Mouse (Mus musculus) neutrophil, adult 5-6 weeks (primary cell): ENCODE results near the gene P2ry6. TPM values are rescaled to one million over a fixed set of nuclear protein-coding genes. Genes with fewer than 3 reads are reported as not detected.

Experiments used
- ATAC-seq: fragments of 151-379, 151-347 bp; 2 replicates; pipeline ENCODE4 v1.8.0; 2017; ENCODE audit warnings: mild to moderate bottlenecking, moderate TSS enrichment; ENCODE audit not compliant: insufficient number of reproducible peaks, poor library complexity, low FRiP score, severe bottlenecking; ENCODE audit errors: extremely low read depth
- total RNA-seq: library from RNA; stranded (forward); fragments of 200-1000 nt; gene quantifications from 2 replicates; pipeline ENCODE4 v1.2.3, GENCODE M21; 2017

Gene P2ry6
- total RNA-seq, 1 experiment from 2014 or later, result 2.0 TPM

- peak; percentile 71 for ATAC-seq
Observed at GRCm38 (mm10) chr7:100991972-100992371, 17.5 kb upstream of the P2ry6 start.

DNA sequence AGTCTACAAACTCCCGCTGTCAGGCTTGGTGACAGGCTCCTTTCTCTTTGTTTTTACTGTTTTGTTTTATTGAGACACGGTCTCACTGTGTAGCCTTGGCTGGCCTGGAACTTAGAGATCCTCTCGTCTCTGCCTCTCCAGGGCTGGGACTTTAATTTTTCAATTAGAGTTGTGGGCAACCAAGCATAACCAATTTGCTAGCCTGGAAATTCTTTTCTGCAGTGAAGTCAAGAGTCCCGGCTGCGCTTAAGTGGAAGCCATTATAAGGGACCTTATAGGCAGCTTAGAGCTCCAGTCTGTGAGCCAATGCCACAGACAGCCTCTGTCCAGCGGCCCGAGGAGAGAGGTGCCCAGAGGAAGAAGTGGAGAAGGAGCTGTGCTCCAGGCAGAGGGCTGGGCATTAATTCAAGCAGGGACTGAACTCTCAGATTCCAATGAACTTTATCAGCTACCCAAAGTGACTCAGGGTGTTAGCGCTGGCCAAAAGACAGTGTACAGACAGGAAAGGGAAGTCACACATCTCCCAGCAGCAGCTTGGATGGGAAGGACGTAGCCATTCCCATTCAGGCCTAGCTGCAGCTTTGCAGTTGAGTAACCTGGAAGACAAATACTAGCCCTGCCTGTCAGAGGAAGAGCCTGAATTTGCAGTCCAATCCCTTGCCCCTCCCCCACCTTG lies 16.3 kb upstream of the P2ry6 start:
- no peak for ATAC-seq

DNA sequence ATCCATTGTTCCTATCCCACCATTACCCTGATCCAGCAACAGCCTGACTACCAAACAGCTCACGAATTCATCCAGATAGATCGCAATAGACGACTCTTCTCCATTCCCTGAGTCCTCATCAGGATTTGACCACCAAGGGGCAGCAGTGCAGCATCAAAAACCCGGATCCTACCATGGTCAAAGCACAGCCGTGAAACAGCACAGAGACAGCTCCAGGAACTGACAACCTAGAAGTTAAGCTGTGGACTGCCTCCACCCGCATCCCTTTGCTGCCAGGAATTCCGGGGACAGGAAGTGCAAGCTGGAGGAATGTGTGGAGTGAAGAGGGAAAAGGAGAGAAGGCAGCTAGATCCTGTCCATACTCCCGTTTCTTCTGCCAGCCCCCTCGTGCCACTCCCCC lies 13.6 kb upstream of the P2ry6 start:
- peak; percentile 82 for ATAC-seq

DNA sequence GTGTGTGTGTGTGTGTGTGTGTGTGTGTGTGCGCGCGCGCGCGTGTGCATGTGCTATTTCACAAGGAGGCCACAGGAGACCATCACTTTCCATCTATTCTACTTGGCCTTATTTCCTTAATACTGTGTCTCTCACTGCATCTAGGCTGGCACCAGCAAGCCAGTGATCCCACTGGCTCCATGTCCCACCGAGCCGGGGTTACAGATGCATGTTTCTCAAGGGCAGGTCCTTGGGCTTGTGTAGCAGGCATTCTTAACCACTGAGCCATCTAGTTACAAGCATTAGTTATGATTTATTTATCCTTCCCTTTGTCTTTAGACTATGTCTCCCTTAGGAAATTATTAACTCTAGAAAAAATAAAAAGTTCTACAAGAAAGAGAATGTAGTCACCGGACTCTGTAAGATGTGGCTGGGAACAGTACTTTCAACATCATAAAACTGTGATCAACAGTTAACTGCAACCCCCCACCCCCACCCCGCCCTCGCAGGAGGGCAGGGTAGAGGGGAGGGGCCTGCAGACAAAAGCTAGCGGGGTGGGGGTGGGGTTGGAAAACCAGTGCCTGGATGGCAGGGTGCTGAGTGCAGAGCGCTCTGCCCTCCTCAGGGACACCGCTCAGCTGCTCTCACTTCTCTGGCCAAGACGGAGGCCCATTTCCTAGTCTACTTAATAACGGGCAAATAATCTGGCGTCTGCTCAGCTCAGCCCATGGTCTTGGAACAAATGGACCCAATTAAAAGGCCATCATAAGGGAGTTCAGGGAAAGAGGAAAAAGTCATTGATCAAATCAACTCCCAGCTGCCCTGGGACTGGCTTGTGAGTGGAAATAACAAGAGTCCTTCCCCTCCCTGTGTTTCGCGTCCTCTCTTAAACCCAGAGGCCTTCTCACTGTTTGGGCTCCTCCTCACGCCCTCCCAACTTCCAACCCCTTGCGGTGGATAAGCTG lies 10.3 kb upstream of the P2ry6 start:
- no peak for ATAC-seq

DNA sequence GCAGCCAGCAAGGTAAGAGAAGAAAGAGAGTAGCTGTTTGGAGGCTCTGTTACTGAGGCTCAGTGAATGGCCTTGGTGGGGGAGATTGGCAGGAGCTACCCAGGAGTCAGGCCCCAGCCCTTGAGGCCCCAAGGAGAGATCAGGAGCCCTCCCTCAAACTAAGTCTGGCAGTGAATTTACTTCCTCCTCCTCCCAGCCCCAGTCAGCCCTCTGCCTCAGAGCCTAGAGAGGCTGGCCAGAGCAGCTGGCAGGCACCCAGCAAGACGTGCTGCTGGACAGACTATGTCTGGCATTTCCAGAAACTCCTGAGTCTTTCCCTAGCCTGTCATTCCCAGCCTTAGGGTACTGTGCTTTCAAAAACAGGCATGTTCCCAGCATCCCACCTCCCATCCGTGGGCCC lies 4.7 kb upstream of the P2ry6 start:
- ATAC-seq, result no peak

DNA sequence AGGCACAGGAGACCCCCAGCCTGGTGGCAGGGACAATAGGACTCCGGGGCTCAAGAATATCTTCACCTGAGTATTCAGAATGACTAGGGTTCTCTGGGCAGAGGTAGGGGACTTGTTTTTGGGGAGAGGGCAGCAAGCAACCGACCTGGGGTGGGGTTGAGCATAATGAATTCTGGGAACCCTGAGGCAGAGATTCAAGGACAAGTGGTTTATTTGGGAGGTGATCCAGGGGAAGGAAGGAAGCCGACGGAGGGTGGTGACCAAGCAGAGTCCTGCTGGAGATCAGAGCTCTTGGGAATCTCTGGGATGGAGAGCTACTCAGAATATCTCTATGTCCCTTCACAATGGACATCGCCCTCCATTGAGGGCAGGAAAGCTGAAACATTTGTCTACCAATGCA lies 3.7 kb upstream of the P2ry6 start:
- no peak for ATAC-seq

- no peak for ATAC-seq
Observed at GRCm38 (mm10) chr7:100972875-100973274, 1.6 kb downstream of the P2ry6 start.

DNA sequence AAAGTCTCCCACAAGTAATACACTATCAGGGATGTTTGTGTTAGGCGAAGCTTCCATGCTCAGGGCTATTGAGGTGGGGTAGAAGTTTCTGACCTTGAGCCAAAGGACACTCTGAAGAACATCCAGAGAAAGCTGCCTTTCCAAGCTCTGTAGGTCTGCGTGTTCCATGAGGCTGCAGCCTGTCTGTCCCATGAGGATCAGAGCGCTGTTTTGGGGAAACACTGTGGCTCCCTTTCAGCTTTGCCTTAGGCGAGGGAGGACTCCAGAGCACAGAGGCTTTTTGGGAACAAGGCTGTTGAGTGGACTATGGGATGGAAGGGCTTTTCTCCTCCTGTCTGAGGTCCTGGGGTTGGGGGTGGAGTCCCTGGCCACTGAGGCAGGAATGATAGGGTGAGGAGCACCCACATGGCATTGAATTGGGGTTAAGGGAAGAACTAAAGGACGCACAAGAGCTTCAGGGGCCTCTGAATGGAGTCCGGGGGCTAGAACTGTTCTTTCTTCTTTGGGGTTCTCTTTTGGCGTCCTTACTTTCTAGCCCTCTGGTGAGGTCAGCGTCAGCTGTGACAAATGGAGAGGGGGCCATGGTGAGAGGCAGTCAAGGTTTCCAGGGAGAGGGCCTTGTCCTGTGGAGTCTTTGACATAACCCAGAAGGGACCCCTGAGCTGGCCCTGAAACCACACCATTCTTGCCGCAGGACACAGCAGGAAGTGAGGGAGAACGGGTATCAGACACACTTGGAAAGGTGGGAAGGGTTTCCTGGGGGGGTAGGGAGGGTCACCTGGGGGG lies 5.4 kb downstream of the P2ry6 start:
- ATAC-seq, result no peak

- no peak for ATAC-seq
Observed at GRCm38 (mm10) chr7:100968376-100968775, 6.1 kb downstream of the P2ry6 start.

- ATAC-seq, result no peak
Observed at GRCm38 (mm10) chr7:100967850-100968249, 6.6 kb downstream of the P2ry6 start.

- ATAC-seq, result no peak
Observed at GRCm38 (mm10) chr7:100966014-100966413, 8.4 kb downstream of the P2ry6 start.

- ATAC-seq, result peak; percentile 62
Observed at GRCm38 (mm10) chr7:100965079-100965478, 9.4 kb downstream of the P2ry6 start.

DNA sequence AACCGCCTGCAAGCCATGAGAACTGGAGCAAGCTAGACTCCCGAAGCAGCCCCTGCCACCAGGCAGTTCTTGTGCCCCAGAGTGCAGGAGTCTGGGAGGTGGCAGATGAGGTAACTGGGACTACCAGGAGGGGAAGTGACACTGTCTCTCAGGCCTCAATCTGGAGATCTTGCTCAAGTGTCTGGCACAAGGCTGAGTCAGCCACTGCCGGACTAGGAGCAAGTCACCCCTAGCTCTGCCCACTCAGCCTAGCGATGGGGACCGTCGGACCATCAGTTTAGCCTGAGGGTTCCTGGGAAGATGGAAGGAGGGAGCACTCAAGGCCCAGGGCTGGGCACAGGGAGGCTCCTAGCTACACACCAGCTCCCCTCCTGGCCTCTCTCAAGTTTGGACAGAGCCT lies 10.2 kb downstream of the P2ry6 start:
- peak; percentile 61 for ATAC-seq

GRCm38 (mm10) chr7:100963381-100963780 lies 11.1 kb downstream of the P2ry6 start:
- ATAC-seq, result no peak

DNA sequence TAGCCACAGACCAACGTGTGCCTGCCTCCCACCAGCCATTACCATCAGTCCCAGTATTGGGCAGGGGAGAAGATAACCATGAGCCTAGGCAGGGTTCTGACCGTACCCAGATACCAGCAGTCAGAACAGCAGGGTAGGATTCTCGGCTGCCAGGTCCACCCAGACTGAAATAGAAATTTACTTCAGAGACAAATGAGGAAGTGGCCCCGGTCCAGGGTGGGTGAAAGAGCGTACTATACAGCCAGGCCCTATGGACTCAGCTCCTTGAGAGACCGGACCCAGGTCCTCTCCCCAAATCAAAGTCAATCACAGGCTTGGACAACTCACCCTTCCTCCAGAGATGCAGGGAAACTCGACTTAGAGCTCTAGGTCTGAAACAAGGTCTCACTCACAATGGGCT lies 13.3 kb downstream of the P2ry6 start:
- no peak for ATAC-seq

GRCm38 (mm10) chr7:100960462-100960861 lies 14.0 kb downstream of the P2ry6 start:
- ATAC-seq, result no peak

- no peak for ATAC-seq
Observed at GRCm38 (mm10) chr7:100958426-100958825, 16.0 kb downstream of the P2ry6 start.

GRCm38 (mm10) chr7:100952686-100953085 lies 21.8 kb downstream of the P2ry6 start:
- no peak for ATAC-seq

GRCm38 (mm10) chr7:100951903-100952302 lies 22.5 kb downstream of the P2ry6 start:
- no peak for ATAC-seq
